Mouse (Mus musculus) E14TG2a.4 (cell line): ENCODE results near the gene Kif17.

ENCODE experiments used
- H3K27me3 ChIP-seq: 2 replicates; pipeline ENCODE4 v1.6.1; 2014; ENCODE audit warnings: low read length, control low read depth; ENCODE audit not compliant: insufficient read depth
- H3K36me3 ChIP-seq: 2 replicates; pipeline ENCODE4 v1.6.1; 2014; ENCODE audit warnings: low read length, control low read depth; ENCODE audit not compliant: insufficient read depth
- H3K4me1 ChIP-seq: replicated peaks from 2 replicates; pipeline ENCODE4 v1.6.1; 2014; ENCODE audit warnings: low read depth, low read length, control low read depth
- H3K4me3 ChIP-seq: replicated peaks from 2 replicates; pipeline ENCODE4 v1.5.1; 2014; ENCODE audit warnings: mild to moderate bottlenecking, low read length
- H3K9me3 ChIP-seq: 2 replicates; pipeline ENCODE4 v1.6.1; 2014; ENCODE audit warnings: low read length, control low read depth
- CTCF ChIP-seq: conservative IDR thresholded peaks from 2 replicates; pipeline ENCODE4 v1.5.1; 2014; ENCODE audit warnings: low read length
- NANOG ChIP-seq: IDR thresholded peaks from 2 replicates; pipeline ENCODE4 v1.6.1; 2014; ENCODE audit warnings: borderline replicate concordance, low read length, mixed read lengths
- POU5F1 ChIP-seq: IDR thresholded peaks from 2 replicates; pipeline ENCODE4 v1.6.1; 2014; ENCODE audit warnings: low read length, borderline replicate concordance

Kif17 gene

DNA sequence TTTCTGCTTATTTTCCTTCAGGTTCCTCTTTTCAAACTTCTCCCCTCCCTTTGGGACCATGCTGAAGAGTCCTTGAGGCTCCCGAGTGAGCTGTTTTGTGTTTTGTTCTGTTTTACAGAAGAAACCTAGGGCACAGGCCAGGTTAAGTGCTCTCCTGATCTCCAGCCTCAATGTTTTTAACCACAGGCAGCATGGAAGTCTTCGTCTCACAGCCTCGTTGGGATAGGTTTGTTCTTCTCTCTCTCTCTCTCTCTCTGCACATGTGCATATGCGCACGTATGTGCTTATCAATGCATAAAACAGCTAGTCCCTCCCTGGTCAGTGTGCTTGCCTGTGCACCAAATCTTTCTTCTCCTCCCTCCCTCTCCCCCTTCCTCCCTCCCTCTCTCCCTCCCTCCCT lies 86.6 kb downstream of the Kif17 start:
- no peak for TF ChIP-seq NANOG
- TF ChIP-seq CTCF: no peak
- no peak for TF ChIP-seq POU5F1

DNA sequence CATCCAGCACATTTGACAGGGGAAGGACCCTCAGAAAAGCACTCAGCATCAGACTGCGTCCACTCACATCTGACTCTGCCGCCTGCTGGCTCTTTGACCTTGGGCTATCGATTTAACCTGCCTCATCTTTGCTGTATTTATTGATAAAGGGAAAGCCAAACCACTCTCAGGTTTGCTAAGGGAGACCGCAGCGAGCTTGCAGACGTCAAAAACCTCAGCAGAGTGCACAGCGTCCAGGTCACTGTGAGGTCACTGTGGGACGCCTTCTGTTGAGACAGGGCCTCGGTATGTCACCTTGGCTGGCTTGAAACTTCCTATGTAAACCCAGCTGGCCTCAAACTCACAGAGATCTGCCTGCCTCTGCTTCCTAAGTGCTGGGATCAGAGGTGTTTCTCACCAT lies 87.1 kb downstream of the Kif17 start:
- H3K27me3 ChIP-seq: no peaks in the 10 kb centered on the region
- H3K9me3 ChIP-seq: no peaks in the 10 kb centered on the region
- no peaks in the 10 kb centered on the region for H3K36me3 ChIP-seq
- no peak for TF ChIP-seq CTCF
- no peak for TF ChIP-seq NANOG
- no peak for TF ChIP-seq POU5F1
- H3K4me3 ChIP-seq: no peak overlapping the region
- H3K4me1 ChIP-seq: peaks cover 14% of the 10 kb centered on the region

More for the DNA sequence above, 86.6 kb downstream of the Kif17 start:
- Histone ChIP-seq H3K9me3 (no peaks in the 10 kb centered on the region), H3K36me3 (no peaks in the 10 kb centered on the region), H3K4me1 (peaks cover 14% of the 10 kb centered on the region), H3K4me3 (no peak overlapping the region), H3K27me3 (no peaks in the 10 kb centered on the region)

DNA sequence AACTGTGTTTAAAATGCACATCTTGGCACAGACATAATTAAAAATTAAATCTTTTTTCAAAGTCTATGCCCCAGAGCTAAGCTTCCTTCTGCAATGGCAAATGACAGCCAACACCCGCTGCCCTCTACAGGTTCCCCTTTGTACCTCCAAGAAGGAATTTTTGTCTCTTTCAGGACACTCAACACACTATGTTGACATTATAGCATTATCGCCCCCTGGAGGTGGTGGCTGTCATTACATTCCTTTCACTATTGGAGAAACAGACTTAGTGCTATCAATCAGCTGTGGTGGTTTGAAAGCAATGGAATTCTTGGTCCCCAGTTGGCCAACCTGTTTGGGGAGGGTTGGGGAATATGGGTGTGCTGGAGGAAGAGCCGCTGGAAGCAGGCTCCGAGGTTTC lies 89.7 kb downstream of the Kif17 start:
- H3K27me3 ChIP-seq: no peaks in the 10 kb centered on the region
- no peaks in the 10 kb centered on the region for H3K9me3 ChIP-seq
- no peaks in the 10 kb centered on the region; the same call in 1 of the 2 replicates for H3K4me1 ChIP-seq
- no peaks in the 10 kb centered on the region for H3K36me3 ChIP-seq
- TF ChIP-seq NANOG (no peak), CTCF (peak; percentile 81), POU5F1 (no peak)
- no peak overlapping the region for H3K4me3 ChIP-seq

DNA sequence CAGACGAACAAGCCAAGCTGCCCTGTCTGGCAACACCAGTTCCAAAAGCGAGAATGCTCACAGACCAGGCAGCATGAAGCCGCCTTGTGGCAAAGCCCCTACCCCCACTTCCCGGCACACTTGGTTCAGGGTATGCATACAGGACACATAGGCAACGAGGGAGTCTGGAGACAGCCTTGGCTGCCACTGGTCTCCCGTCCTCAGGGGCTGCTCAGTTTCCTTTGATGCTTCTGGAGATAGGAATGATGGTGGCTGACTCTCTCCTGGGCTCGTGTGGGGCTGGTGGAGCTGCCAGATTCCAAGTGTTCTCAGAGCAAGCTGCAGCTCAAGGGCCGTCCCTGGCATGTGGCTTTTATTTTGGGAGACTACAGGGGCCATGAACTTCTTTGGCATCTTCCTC lies 91.2 kb downstream of the Kif17 start:
- H3K4me1 ChIP-seq: no peaks in the 10 kb centered on the region
- TF ChIP-seq POU5F1 (no peak), CTCF (no peak), NANOG (no peak)
- H3K27me3 ChIP-seq: no peaks in the 10 kb centered on the region
- H3K36me3 ChIP-seq: no peaks in the 10 kb centered on the region
- H3K4me3 ChIP-seq: no peak overlapping the region
- no peaks in the 10 kb centered on the region for H3K9me3 ChIP-seq

DNA sequence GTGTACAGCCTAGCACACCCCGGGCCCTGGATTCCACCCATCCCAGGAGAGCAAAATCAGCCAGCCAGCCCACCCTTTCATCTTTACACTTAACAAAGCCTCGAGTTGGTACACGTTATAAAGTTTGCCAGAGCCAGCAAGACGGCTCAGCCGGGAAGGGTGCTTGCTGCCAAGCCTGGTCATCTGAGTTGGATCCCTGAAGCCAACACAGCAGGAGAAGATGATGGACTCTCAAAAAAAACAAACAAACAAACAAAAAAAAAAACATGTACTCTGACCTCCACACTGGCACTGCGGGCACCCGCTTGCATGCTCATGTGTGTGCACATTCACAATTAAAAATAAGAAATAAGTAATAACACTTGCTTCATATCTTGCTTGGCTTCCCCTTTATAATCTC lies 91.8 kb downstream of the Kif17 start:
- Histone ChIP-seq H3K27me3 (no peaks in the 10 kb centered on the region), H3K4me3 (no peak overlapping the region)
- TF ChIP-seq CTCF: no peak
- no peak for TF ChIP-seq NANOG
- TF ChIP-seq POU5F1: no peak

DNA sequence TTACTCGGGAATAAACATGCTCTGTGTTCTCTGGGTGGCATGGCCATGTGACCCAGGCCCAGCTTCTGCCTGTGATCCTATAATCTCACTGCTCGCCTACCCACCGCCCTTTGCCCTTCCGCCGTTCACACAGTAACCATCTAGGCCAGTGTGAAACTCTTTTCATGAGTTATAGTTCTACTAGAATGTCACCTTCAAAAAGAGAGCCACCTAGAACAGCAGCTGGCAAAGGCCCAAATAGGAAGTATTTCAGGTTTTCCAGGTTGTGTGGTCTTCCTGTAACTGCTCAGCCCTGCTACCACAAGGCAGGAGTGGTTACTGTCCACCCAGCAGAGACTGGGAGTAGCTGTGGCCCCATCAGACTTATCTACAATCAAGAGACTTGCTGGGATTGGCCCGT lies 92.5 kb downstream of the Kif17 start:
- H3K9me3 ChIP-seq: no peaks in the 10 kb centered on the region

More for the DNA sequence above, 91.8 kb downstream of the Kif17 start:
- no peaks in the 10 kb centered on the region for H3K9me3 ChIP-seq
- H3K36me3 ChIP-seq: no peaks in the 10 kb centered on the region
- H3K4me1 ChIP-seq: no peaks in the 10 kb centered on the region

DNA sequence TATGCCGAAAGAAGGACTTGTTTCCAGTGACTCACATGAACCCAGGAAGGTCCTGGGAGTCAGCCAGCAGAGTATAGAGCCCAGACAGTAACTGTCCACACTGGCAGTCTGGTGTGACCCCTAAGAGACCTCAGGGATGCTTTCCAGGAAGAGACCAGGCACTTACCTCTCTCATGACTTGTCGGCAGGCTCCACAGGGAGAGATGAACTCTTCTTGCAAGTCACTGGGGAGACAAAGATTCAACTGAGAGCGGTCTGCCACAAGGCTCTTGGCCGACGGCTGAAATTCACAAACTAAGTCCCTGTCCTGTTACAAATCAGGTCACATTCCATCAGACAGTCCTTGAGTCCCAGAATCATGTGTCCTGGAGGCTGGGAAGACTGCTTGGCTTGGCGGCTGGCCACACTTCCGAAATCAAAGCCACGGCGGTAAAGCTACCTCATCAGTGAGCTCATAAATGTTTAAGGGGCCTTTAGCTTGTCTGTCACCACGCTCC lies 93.2 kb downstream of the Kif17 start:
- Histone ChIP-seq H3K36me3 (no peaks in the 10 kb centered on the region), H3K9me3 (no peaks in the 10 kb centered on the region), H3K4me1 (no peaks in the 10 kb centered on the region), H3K4me3 (no peak overlapping the region), H3K27me3 (0 out of 2 replicates have a peak, but pooled peaks cover 6% of the 10 kb centered on the region)
- TF ChIP-seq NANOG (no peak), CTCF (no peak), POU5F1 (no peak)

More for the DNA sequence above, 92.5 kb downstream of the Kif17 start:
- H3K4me1 ChIP-seq: no peaks in the 10 kb centered on the region
- no peaks in the 10 kb centered on the region for H3K36me3 ChIP-seq
- TF ChIP-seq NANOG (no peak), CTCF (no peak), POU5F1 (no peak)
- H3K4me3 ChIP-seq: no peak overlapping the region
- 0 out of 2 replicates have a peak, but pooled peaks cover 1% of the 10 kb centered on the region for H3K27me3 ChIP-seq

DNA sequence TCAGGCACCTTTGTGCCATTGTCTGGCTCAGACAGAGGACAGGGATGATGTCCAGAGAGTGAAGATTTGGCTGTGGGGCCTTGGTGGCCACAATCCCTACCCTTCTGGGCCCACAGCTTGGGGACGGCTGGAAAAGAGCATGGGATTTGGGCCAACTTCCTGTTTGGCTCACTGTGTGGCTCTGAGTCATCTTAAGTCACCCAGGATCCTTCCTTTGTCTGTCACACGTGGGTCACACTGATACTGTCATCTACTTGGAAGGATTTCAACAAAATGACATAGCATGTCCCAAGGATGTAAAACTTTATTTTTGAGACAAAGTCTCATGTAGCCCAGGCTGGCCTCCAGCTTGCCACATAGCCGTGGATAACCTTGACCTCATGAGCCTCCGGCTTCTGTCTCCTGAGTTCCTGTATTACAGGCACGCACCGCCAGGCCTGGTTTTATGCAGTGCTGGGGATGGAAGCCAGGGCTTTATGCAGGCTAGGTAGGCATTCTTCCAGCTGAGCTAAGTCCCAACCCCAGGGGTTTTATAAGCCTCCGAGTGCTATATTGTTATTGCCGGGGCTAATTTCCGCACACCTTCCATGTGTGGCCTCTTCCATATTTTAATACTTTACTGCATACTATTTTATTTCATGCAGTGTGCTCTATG lies 94.8 kb downstream of the Kif17 start:
- H3K9me3 ChIP-seq: no peaks in the 10 kb centered on the region
- no peaks in the 10 kb centered on the region for H3K36me3 ChIP-seq
- TF ChIP-seq CTCF (no peak), POU5F1 (no peak), NANOG (no peak)
- H3K27me3 ChIP-seq: 0 out of 2 replicates have a peak, but pooled peaks cover 6% of the 10 kb centered on the region
- no peak overlapping the region for H3K4me3 ChIP-seq
- no peaks in the 10 kb centered on the region for H3K4me1 ChIP-seq

- Histone ChIP-seq H3K9me3 (no peaks in the 10 kb centered on the region), H3K4me1 (peaks cover 9% of the 10 kb centered on the region; the same call in 1 of the 2 replicates), H3K36me3 (no peaks in the 10 kb centered on the region), H3K27me3 (0 out of 2 replicates have a peak, but pooled peaks cover 6% of the 10 kb centered on the region), H3K4me3 (no peak overlapping the region)
- TF ChIP-seq NANOG: no peak
- TF ChIP-seq POU5F1: no peak
- TF ChIP-seq CTCF: no peak
Observed at GRCm38 (mm10) chr4:138347280-138347679, 97.0 kb downstream of the Kif17 start.
